16 mouse cellular contexts compared by ENCODE assay signal in genomic region chr3:54400617-54401016, GRCm38 (mm10). TPM values are rescaled to one million over a fixed set of nuclear protein-coding genes. Genes with fewer than 3 reads are reported as not detected.
"Had no signal": no experiment of that assay in that cellular context is flagged by ENCODE, and none has a peak within 500 bp of the region (broad histone marks: within the 10 kb centered on the region; RNA-seq: fewer than 3 reads in every experiment).

No protein-coding gene starts in this region.

- H3K4me1 ChIP-seq: midbrain, embryonic 12.5 days; neural tube, embryonic 12.5 days; stomach, embryonic 15.5 days had no signal

- ATAC-seq: midbrain, embryonic 16.5 days had no signal

- H3K27me3 ChIP-seq: midbrain, embryonic 12.5 days; neural tube, embryonic 12.5 days; stomach, embryonic 15.5 days had no signal

- H3K9me3 ChIP-seq: midbrain, embryonic 10.5 days; midbrain, embryonic 12.5 days; neural tube, embryonic 12.5 days; stomach, embryonic 15.5 days had no signal

- H3K4me3 ChIP-seq: midbrain, embryonic 10.5 days; midbrain, embryonic 12.5 days; myocyte; neural tube, embryonic 12.5 days; stomach, embryonic 15.5 days had no signal

- H3K4me2 ChIP-seq: lung, embryonic 14.5 days; midbrain, embryonic 12.5 days; neural tube, embryonic 12.5 days; stomach, embryonic 15.5 days had no signal

- H3K27ac ChIP-seq: midbrain, embryonic 10.5 days; midbrain, embryonic 12.5 days; neural tube, embryonic 12.5 days; stomach, embryonic 15.5 days; stomach, postnatal 0 days had no signal

- H3K36me3 ChIP-seq: midbrain, embryonic 10.5 days; midbrain, embryonic 12.5 days; neural tube, embryonic 12.5 days; stomach, embryonic 15.5 days had no signal

- DNase-seq: lung, adult 18-20 months; lung, embryonic 14.5 days; lung, postnatal 10 days; lung, postnatal 4 days; midbrain, embryonic 14.5 days; right cerebral cortex, postnatal 14 days; thymus, adult 2 months; thymus, postnatal 25 days had no signal

- H3K9ac ChIP-seq: lung, embryonic 14.5 days; midbrain, embryonic 12.5 days; neural tube, embryonic 12.5 days; stomach, embryonic 15.5 days had no signal

RNA-seq across cellular contexts. Expression of gene Postn, which starts 39.7 kb away (rescaled TPM):
- total RNA-seq: megakaryocyte-erythroid progenitor cell, adult 5-6 weeks had no signal
